Mouse (Mus musculus): ENCODE results near the gene Cdkn2c. TPM values are rescaled to one million over a fixed set of nuclear protein-coding genes. Genes with fewer than 3 reads are reported as not detected.

Gene Cdkn2c
- polyA plus RNA-seq, 2 experiments: 13.6 to 15.1 TPM

DNA sequence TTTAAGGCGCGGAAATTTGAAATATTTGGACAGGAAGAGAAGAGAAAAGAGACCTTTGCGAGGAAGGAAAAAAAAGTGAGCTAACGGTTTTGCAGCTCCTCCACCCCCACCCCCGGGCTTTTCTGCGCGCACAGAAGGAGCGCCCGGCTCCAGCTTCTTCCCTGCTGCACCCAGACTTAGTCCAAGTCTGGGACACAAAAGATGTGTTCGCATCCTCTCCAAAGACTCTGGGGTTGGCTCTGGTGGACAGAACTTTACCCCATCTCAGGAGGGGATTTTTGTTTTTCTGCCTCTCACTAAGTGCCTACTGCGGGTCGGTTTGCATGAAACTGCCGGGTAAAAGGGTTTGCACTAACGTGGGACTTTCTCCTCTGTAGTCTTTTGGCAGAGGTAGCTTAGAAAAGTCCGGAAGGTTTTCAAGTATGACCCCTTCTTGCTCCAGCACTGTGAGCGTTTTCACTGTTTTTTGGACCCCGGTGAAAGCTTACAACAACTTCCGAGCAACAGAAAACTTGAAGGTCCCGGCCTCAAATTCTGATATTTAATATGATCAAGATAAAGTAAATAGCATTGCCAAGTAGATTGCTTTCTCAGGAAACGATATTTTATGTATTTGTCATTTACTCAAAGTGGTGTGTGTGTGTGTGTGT is 9.0 kb downstream of the Cdkn2c start:
- 4% methylated on average over 20 of the region's 20 CpGs for WGBS (ENCODE audit: insufficient replicate concordance)
- TF ChIP-seq EP300 (IDR thresholded peaks at IDR 0.05; ENCODE audit: low read depth) (no peak), CTCF (IDR thresholded peaks at IDR 0.05; ENCODE audit: low read depth) (no peak)
- Histone ChIP-seq H3K36me3 (replicated peaks; ENCODE audit: control insufficient read depth, insufficient read depth, low read depth) (peaks cover 5% of the 10 kb centered on the region), H3K4me1 (replicated peaks; ENCODE audit: control insufficient read depth in 2 of 2, insufficient read depth in 2 of 2, low read length in 1 of 2) (no peaks in the 10 kb centered on the region), H3K27ac (no peak overlapping the region), H3K4me3 (ENCODE audit: insufficient read depth in 1 of 2, low read depth in 2 of 2, low read length in 2 of 2) (peak overlapping the region in 1 of 2 experiments; percentile 34; a peak in 2 of 4 replicates), H3K27me3 (ENCODE audit: control insufficient read depth, insufficient read depth, low read length) (peaks cover 74% of the 10 kb centered on the region), H3K4me2 (ENCODE audit: low read depth) (peak overlapping the region; percentile 44), H3K9me3 (ENCODE audit: control insufficient read depth, low read length) (no peaks in the 10 kb centered on the region), H3K9ac (replicated peaks) (no peak overlapping the region)
- no peak for ATAC-seq (ENCODE audit: insufficient read depth)
- DNase-seq (ENCODE audit: low read depth in 3 of 3, low spot score in 3 of 3): no peak

DNA sequence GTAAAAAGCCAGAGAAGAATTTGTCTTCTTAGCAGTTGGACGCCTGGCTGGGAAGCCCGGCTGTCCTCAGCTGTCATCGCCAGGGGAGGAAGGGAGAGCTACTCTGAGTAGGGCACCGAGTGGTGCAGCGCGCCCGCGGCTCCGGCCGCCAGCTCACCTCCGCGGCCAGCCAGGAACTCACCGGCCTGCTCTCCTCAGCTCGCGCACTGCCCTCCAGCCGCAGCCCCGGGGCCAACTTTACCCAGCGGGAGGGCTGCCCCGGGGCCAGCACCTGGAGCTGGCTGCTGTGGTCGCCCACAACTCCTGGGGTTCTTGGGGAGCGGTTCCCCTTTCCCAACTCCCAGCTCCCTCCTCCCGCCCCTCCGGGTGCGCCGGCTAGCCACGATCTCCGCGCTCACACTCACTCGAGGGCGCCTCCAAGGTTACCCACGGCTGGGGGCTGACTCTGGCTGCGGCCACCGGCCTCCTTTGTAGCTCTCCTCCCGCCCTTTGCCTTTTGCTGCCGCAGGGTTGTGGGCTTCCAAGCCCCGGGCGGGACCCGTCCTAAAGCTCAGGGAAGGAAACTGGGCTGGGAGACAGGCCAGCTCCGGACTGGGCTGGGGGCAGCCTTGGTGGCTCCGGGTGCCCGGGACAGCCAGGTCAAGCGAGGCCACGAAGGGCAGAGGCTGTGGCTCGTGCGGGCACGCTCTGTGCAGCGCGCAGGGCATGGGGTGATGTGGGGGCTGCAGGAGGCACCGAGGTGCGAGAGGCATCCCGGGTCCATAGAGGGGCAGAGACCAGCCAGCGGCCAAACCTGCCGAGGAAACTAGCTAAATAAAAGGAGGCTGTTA is 9.8 kb downstream of the Cdkn2c start:
- no peak for DNase-seq (ENCODE audit: low read depth in 3 of 3, low spot score in 3 of 3)
- no peaks in the 10 kb centered on the region for H3K4me1 ChIP-seq (replicated peaks; ENCODE audit: control insufficient read depth in 2 of 2, insufficient read depth in 2 of 2, low read length in 1 of 2)
- peaks cover 5% of the 10 kb centered on the region for H3K36me3 ChIP-seq (replicated peaks; ENCODE audit: control insufficient read depth, insufficient read depth, low read depth)
- H3K4me2 ChIP-seq (ENCODE audit: low read depth): peak overlapping the region; percentile 44
- no peak overlapping the region for H3K27ac ChIP-seq
- WGBS (ENCODE audit: insufficient replicate concordance): 2% methylated on average over 52 of the region's 53 CpGs
- H3K9me3 ChIP-seq (ENCODE audit: control insufficient read depth, low read length): no peaks in the 10 kb centered on the region
- TF ChIP-seq CTCF (IDR thresholded peaks at IDR 0.05; ENCODE audit: low read depth) (no peak), EP300 (IDR thresholded peaks at IDR 0.05; ENCODE audit: low read depth) (no peak)
- no peak overlapping the region for H3K9ac ChIP-seq (replicated peaks)
- H3K4me3 ChIP-seq (ENCODE audit: insufficient read depth in 1 of 2, low read depth in 2 of 2, low read length in 2 of 2): peak overlapping the region; percentile 5 to 34
- peaks cover 71% of the 10 kb centered on the region for H3K27me3 ChIP-seq (ENCODE audit: control insufficient read depth, insufficient read depth, low read length)
- no peak; the same call in 1 of the 2 replicates for ATAC-seq (ENCODE audit: insufficient read depth)

DNA sequence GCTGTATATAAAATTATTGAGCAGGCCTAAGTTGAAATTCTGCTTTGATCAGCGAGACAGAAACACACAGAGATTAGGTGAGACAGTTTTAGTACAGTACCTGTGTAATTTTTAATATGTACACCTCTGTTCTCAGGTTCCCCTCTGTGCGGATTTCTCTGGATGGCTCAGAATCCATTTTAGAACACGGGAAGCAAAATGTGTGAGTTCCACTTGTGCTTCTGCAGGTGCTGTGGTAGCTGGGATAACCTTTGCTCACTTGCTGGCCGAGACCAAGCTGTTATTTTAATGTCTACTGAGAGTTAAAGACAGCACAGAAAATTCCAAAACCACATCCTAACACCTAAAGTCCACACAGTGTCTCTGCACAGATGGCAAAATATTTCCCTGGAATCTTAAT is 10.7 kb downstream of the Cdkn2c start:
- Histone ChIP-seq H3K27me3 (ENCODE audit: control insufficient read depth, insufficient read depth, low read length) (peaks cover 64% of the 10 kb centered on the region), H3K4me3 (ENCODE audit: insufficient read depth in 1 of 2, low read depth in 2 of 2, low read length in 2 of 2) (no peak overlapping the region), H3K9ac (replicated peaks) (no peak overlapping the region)

DNA sequence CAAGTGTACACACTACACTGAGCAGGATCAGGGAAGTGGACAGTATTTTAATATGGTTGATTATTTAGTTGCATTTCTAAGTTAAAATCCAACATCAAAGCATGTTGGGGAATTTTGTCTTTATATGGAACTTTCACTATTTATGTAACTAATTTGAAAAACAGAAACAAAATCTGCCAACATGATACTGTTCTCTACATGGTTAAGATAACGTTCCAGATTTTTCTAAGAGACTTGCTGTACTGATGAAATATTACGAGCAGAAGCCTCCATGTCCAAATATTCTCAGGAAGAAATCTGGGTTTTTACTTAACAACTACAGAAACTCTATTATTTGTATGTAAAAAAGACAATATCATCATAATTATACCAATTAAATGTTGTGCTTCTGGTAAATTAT is 11.3 kb downstream of the Cdkn2c start:
- Histone ChIP-seq H3K9me3 (ENCODE audit: control insufficient read depth, low read length) (no peaks in the 10 kb centered on the region), H3K36me3 (replicated peaks; ENCODE audit: control insufficient read depth, insufficient read depth, low read depth) (no peaks in the 10 kb centered on the region), H3K4me1 (replicated peaks; ENCODE audit: control insufficient read depth in 2 of 2, insufficient read depth in 2 of 2, low read length in 1 of 2) (no peaks in the 10 kb centered on the region), H3K27ac (no peak overlapping the region), H3K4me3 (ENCODE audit: insufficient read depth in 1 of 2, low read depth in 2 of 2, low read length in 2 of 2) (no peak overlapping the region), H3K4me2 (ENCODE audit: low read depth) (no peak overlapping the region), H3K27me3 (ENCODE audit: control insufficient read depth, insufficient read depth, low read length) (peaks cover 60% of the 10 kb centered on the region), H3K9ac (replicated peaks) (no peak overlapping the region)
- TF ChIP-seq CTCF (IDR thresholded peaks at IDR 0.05; ENCODE audit: low read depth) (no peak), EP300 (IDR thresholded peaks at IDR 0.05; ENCODE audit: low read depth) (no peak)
- no peak for ATAC-seq (ENCODE audit: insufficient read depth)
- WGBS (ENCODE audit: insufficient replicate concordance): 34% methylated on average over 2 of the region's 2 CpGs
- DNase-seq (ENCODE audit: low read depth in 3 of 3, low spot score in 3 of 3): no peak

More for the DNA sequence above, 10.7 kb downstream of the Cdkn2c start:
- Histone ChIP-seq H3K4me1 (replicated peaks; ENCODE audit: control insufficient read depth in 2 of 2, insufficient read depth in 2 of 2, low read length in 1 of 2) (no peaks in the 10 kb centered on the region), H3K4me2 (ENCODE audit: low read depth) (no peak overlapping the region; the same call in 1 of the 2 replicates), H3K27ac (no peak overlapping the region), H3K9me3 (ENCODE audit: control insufficient read depth, low read length) (no peaks in the 10 kb centered on the region), H3K36me3 (replicated peaks; ENCODE audit: control insufficient read depth, insufficient read depth, low read depth) (peaks cover 3% of the 10 kb centered on the region)
- WGBS (ENCODE audit: insufficient replicate concordance): 10% methylated on average over 4 of the region's 4 CpGs
- DNase-seq (ENCODE audit: low read depth in 3 of 3, low spot score in 3 of 3) (no peak), ATAC-seq (ENCODE audit: insufficient read depth) (no peak)
- TF ChIP-seq EP300 (IDR thresholded peaks at IDR 0.05; ENCODE audit: low read depth): no peak
- no peak for TF ChIP-seq CTCF (IDR thresholded peaks at IDR 0.05; ENCODE audit: low read depth)

DNA sequence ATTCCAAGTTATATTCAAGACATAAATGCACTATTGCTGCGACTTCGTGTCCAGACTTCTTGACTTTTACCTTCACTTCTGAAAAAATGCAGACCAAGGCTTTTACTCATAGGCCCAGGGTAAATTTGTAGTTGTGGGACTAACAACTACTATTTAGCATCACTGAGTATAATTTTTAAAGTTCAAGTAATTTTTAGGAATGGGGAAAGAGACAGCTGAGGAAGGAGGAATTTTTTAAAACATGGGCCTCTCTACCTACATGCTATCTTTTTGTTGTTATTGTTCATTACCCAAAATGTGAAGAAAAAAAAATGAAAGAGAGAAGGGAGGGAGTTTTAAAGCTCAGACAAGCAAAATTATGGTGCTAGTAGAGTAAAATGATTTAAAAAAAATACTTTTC is 12.3 kb downstream of the Cdkn2c start:
- H3K36me3 ChIP-seq (replicated peaks; ENCODE audit: control insufficient read depth, insufficient read depth, low read depth): no peaks in the 10 kb centered on the region
- WGBS (ENCODE audit: insufficient replicate concordance): 45% methylated on average over 2 of the region's 2 CpGs
- peaks cover 51% of the 10 kb centered on the region for H3K27me3 ChIP-seq (ENCODE audit: control insufficient read depth, insufficient read depth, low read length)
- H3K4me2 ChIP-seq (ENCODE audit: low read depth): no peak overlapping the region
- ATAC-seq (ENCODE audit: insufficient read depth): no peak
- no peak overlapping the region for H3K4me3 ChIP-seq (ENCODE audit: insufficient read depth in 1 of 2, low read depth in 2 of 2, low read length in 2 of 2)
- H3K4me1 ChIP-seq (replicated peaks; ENCODE audit: control insufficient read depth in 2 of 2, insufficient read depth in 2 of 2, low read length in 1 of 2): no peaks in the 10 kb centered on the region
- no peak for DNase-seq (ENCODE audit: low read depth in 3 of 3, low spot score in 3 of 3)
- TF ChIP-seq EP300 (IDR thresholded peaks at IDR 0.05; ENCODE audit: low read depth) (no peak), CTCF (IDR thresholded peaks at IDR 0.05; ENCODE audit: low read depth) (no peak)
- no peak overlapping the region for H3K27ac ChIP-seq
- no peak overlapping the region for H3K9ac ChIP-seq (replicated peaks)
- no peaks in the 10 kb centered on the region for H3K9me3 ChIP-seq (ENCODE audit: control insufficient read depth, low read length)
